Mouse (Mus musculus): ENCODE results near the gene Zyg11b. TPM values are rescaled to one million over a fixed set of nuclear protein-coding genes. Genes with fewer than 3 reads are reported as not detected.

Gene Zyg11b
- 9.5 and 9.9 TPM in 2 replicates for polyA plus RNA-seq (2015; fragmentation: Nextera tagmentation; extraction: Ambion mirVana)

GRCm38 (mm10) chr4:108300670-108301373 lies at the start of gene Zyg11b:
Gene Zyg11b, minus strand, starts transcription at chr4:108301096.
- Histone ChIP-seq H3K27ac (peak within 1 kb of the TSS; percentile 90), H3K36me3 (no peaks in the 10 kb centered on the region), H3K4me1 (peaks cover 16% of the 10 kb centered on the region), H3K27me3 (no peaks in the 10 kb centered on the region), H3K4me3 (peak within 1 kb of the TSS; percentile 99), H3K4me2 (peak within 1 kb of the TSS; percentile 76), H3K9me3 (no peaks in the 10 kb centered on the region), H3K9ac (peak within 1 kb of the TSS; percentile 98)
- WGBS, result under 1% methylated on average over 51 of the region's 58 CpGs
- ATAC-seq (ENCODE audit: borderline replicate concordance, extremely low read depth, low FRiP score, low TSS enrichment), result peak; percentile 96

DNA sequence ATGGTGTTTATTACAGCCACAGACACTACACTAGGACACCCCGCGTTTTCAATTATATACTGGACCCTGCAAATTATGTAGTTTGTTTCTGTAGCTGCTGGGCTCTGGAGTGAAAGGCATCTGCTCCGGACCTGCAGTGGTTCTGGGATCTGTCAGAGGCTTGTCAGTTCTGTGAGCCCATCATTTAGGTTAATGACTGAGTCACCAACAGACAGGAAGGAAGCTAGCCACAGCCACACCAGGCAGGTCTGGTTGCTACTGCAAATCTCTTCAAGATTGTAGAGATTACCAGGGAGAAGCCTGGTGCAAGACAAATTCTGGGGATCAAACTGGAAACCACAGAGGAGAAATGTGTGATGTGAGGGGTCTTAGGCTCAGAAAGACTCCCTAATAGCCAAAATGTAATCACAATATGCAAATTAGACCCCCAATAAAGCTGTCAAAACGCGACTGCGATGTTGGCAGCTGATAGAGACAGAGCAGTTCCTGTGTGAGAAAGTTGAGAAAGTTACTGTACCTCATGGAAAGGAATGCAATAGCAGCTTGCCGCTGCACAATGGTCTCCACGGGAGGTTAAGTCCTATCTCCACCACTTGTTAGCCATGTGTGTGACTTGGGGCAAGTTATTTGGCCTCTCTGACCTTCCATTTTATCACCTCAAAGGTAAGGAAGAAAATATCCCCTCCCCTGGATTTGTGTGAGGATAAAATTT lies 49.1 kb upstream of the Zyg11b start:
- no peaks in the 10 kb centered on the region for H3K9me3 ChIP-seq
- H3K27ac ChIP-seq, result peak overlapping the region; percentile 65; the same call in 1 of the 2 replicates
- no peaks in the 10 kb centered on the region for H3K36me3 ChIP-seq
- H3K4me1 ChIP-seq, result peaks cover 44% of the 10 kb centered on the region
- no peak for ATAC-seq (ENCODE audit: borderline replicate concordance, extremely low read depth, low FRiP score, low TSS enrichment)
- no peak overlapping the region for H3K9ac ChIP-seq
- WGBS, result 27% methylated on average over 8 of the region's 8 CpGs
- no peak overlapping the region for H3K4me2 ChIP-seq
- H3K4me3 ChIP-seq, result no peak overlapping the region
- H3K27me3 ChIP-seq, result no peaks in the 10 kb centered on the region

DNA sequence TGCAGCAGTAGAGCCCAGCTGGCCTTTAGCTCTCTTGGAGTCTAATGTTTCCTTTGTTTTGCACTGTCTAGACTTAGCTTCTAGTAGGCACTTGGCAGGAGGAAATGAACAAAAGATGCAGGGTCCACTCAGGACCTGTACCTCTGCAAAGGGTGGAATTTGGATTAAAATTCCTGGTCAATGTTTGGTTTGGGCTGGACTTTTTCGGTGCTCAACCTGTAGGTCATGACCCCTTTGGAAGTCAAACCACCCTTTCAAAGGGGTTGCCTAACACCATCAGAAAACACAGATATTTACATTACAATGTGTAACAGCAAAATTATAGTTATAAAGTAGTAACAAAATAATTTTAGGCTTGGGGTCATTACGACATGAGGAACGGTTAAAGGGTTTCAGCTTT lies 48.2 kb upstream of the Zyg11b start:
- 72% methylated on average over 3 of the region's 3 CpGs for WGBS

DNA sequence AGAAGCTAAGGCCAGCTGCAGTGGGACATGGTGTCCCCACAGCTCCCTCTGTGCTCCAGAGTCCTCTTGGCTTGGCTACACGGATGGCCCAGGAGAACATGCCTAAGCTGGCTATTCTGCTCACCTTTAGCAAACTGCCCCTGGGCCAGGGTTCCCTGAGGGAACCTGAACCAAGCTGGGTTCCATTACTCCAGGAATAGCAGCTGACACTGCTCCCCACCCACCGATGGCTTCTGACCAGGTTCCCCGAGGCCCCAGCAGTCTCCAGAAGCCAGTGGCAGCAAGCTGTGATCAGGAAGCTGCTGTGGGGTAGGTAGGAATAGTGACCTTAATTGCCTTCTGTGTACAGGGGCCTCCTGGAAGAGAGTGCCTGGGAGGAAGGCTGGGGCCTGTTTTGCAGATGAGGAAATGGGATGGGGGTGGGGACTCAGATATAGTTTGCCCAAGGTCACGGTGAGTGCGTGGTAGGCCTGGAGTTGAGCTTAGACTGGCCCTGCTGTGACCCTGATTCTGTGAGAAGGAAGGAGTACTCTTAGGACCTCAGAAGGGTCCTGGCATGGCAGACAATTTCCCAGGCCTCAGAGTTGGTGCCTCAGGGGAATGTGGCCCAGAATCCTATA lies 47.5 kb upstream of the Zyg11b start:
- Histone ChIP-seq H3K4me2 (no peak overlapping the region), H3K4me1 (peaks cover 53% of the 10 kb centered on the region), H3K36me3 (no peaks in the 10 kb centered on the region), H3K9me3 (no peaks in the 10 kb centered on the region), H3K27ac (0 out of 2 replicates have a peak overlapping the region, but pooled peaks have one; percentile 15), H3K9ac (no peak overlapping the region), H3K4me3 (no peak overlapping the region), H3K27me3 (no peaks in the 10 kb centered on the region)
- 39% methylated on average over 5 of the region's 5 CpGs for WGBS
- no peak for ATAC-seq (ENCODE audit: borderline replicate concordance, extremely low read depth, low FRiP score, low TSS enrichment)

More for the DNA sequence above, 48.2 kb upstream of the Zyg11b start:
- peaks cover 49% of the 10 kb centered on the region for H3K4me1 ChIP-seq
- H3K9ac ChIP-seq, result no peak overlapping the region
- ATAC-seq (ENCODE audit: borderline replicate concordance, extremely low read depth, low FRiP score, low TSS enrichment), result no peak
- H3K4me3 ChIP-seq, result no peak overlapping the region
- H3K9me3 ChIP-seq, result no peaks in the 10 kb centered on the region
- H3K36me3 ChIP-seq, result no peaks in the 10 kb centered on the region
- no peaks in the 10 kb centered on the region for H3K27me3 ChIP-seq
- H3K27ac ChIP-seq, result no peak overlapping the region
- H3K4me2 ChIP-seq, result no peak overlapping the region

- Histone ChIP-seq H3K4me2 (no peak overlapping the region), H3K27me3 (no peaks in the 10 kb centered on the region), H3K4me1 (peaks cover 53% of the 10 kb centered on the region), H3K36me3 (no peaks in the 10 kb centered on the region), H3K27ac (no peak overlapping the region), H3K9ac (no peak overlapping the region), H3K4me3 (no peak overlapping the region), H3K9me3 (no peaks in the 10 kb centered on the region)
- ATAC-seq (ENCODE audit: borderline replicate concordance, extremely low read depth, low FRiP score, low TSS enrichment), result no peak
- WGBS, result 62% methylated on average over 5 of the region's 5 CpGs
These were observed 46.2 kb upstream of the Zyg11b start for GRCm38 (mm10) chr4:108347111-108347510.

DNA sequence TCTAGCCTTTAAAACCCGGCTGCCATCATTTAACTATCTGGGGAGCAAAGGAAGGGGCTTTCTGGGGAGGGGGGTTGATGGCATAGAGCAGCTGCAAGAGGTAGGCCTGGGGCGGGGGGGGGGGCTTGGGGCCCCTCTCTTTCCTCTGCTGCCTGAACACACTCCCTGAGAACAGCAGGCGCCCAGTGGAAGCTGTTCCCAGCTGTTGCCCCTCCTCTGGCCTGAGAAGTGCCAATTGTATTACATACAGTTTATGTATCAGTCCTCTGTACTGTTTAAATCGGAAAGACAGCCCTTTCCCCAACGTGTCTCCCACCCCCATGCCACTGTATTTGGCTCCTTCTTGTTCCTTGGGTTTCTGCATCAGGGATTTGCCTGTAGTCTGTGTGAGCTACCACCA lies 44.9 kb upstream of the Zyg11b start:
- no peaks in the 10 kb centered on the region for H3K9me3 ChIP-seq
- 30% methylated on average over 5 of the region's 5 CpGs for WGBS
- H3K27me3 ChIP-seq, result no peaks in the 10 kb centered on the region
- H3K27ac ChIP-seq, result 0 out of 2 replicates have a peak overlapping the region, but pooled peaks have one; percentile 1
- no peak overlapping the region for H3K4me2 ChIP-seq
- no peak overlapping the region for H3K9ac ChIP-seq
- H3K4me1 ChIP-seq, result peaks cover 45% of the 10 kb centered on the region
- H3K36me3 ChIP-seq, result no peaks in the 10 kb centered on the region
- H3K4me3 ChIP-seq, result no peak overlapping the region
- peak; percentile 12; the same call in 1 of the 2 replicates for ATAC-seq (ENCODE audit: borderline replicate concordance, extremely low read depth, low FRiP score, low TSS enrichment)

GRCm38 (mm10) chr4:108344631-108345083 lies 43.8 kb upstream of the Zyg11b start:
- ATAC-seq (ENCODE audit: borderline replicate concordance, extremely low read depth, low FRiP score, low TSS enrichment), result no peak
- Histone ChIP-seq H3K27me3 (no peaks in the 10 kb centered on the region), H3K4me3 (no peak overlapping the region), H3K9ac (no peak overlapping the region), H3K4me2 (0 out of 2 replicates have a peak overlapping the region, but pooled peaks have one; percentile 3), H3K9me3 (no peaks in the 10 kb centered on the region), H3K27ac (peak overlapping the region; percentile 32), H3K36me3 (0 out of 2 replicates have a peak, but pooled peaks cover 3% of the 10 kb centered on the region), H3K4me1 (peaks cover 33% of the 10 kb centered on the region)
- WGBS, result 10% methylated on average over 7 of the region's 7 CpGs

DNA sequence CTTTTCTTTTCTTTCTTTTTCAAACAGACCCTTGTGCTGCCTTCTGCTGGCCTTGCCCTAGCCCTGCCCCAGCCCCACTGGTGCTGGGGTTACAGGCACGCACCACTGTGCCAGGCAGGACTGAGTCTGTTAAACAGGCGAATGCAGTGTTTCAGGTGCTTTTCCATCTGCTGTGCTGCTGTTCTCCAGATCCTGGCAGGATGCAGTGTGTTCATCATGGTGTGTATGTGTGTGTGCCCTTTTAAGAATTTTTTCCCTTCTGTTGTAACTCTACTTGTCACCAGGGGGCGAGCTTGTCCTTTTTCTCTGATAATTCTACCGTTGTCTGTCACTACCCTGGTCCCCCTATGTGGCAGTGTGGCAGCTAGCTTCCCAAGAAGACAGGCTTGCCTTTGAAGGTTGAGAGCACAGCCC lies 38.4 kb upstream of the Zyg11b start:
- no peak overlapping the region for H3K4me3 ChIP-seq
- 15% methylated on average over 4 of the region's 4 CpGs for WGBS
- peaks cover 22% of the 10 kb centered on the region for H3K36me3 ChIP-seq
- H3K4me2 ChIP-seq, result no peak overlapping the region
- H3K9ac ChIP-seq, result no peak overlapping the region
- no peak overlapping the region for H3K27ac ChIP-seq
- ATAC-seq (ENCODE audit: borderline replicate concordance, extremely low read depth, low FRiP score, low TSS enrichment), result peak; percentile 83
- peaks cover 6% of the 10 kb centered on the region for H3K4me1 ChIP-seq
- H3K27me3 ChIP-seq, result no peaks in the 10 kb centered on the region
- no peaks in the 10 kb centered on the region for H3K9me3 ChIP-seq

GRCm38 (mm10) chr4:108338811-108339210 lies 37.9 kb upstream of the Zyg11b start:
- H3K27me3 ChIP-seq, result no peaks in the 10 kb centered on the region
- no peak overlapping the region for H3K27ac ChIP-seq
- no peak overlapping the region for H3K4me3 ChIP-seq
- ATAC-seq (ENCODE audit: borderline replicate concordance, extremely low read depth, low FRiP score, low TSS enrichment), result no peak; the same call in 1 of the 2 replicates
- H3K36me3 ChIP-seq, result peaks cover 24% of the 10 kb centered on the region
- WGBS, result 62% methylated on average over 10 of the region's 10 CpGs
- peaks cover 1% of the 10 kb centered on the region; the same call in 1 of the 2 replicates for H3K4me1 ChIP-seq
- no peak overlapping the region for H3K9ac ChIP-seq
- no peaks in the 10 kb centered on the region for H3K9me3 ChIP-seq
- H3K4me2 ChIP-seq, result no peak overlapping the region

- H3K36me3 ChIP-seq, result peaks cover 26% of the 10 kb centered on the region
- 50% methylated on average over 9 of the region's 9 CpGs for WGBS
- H3K4me1 ChIP-seq, result no peaks in the 10 kb centered on the region
- H3K9me3 ChIP-seq, result no peaks in the 10 kb centered on the region
- H3K9ac ChIP-seq, result no peak overlapping the region
- no peak overlapping the region for H3K4me3 ChIP-seq
- no peak for ATAC-seq (ENCODE audit: borderline replicate concordance, extremely low read depth, low FRiP score, low TSS enrichment)
- H3K4me2 ChIP-seq, result no peak overlapping the region
- no peak overlapping the region for H3K27ac ChIP-seq
- H3K27me3 ChIP-seq, result no peaks in the 10 kb centered on the region
These were observed 37.4 kb upstream of the Zyg11b start for GRCm38 (mm10) chr4:108338321-108338733.

DNA sequence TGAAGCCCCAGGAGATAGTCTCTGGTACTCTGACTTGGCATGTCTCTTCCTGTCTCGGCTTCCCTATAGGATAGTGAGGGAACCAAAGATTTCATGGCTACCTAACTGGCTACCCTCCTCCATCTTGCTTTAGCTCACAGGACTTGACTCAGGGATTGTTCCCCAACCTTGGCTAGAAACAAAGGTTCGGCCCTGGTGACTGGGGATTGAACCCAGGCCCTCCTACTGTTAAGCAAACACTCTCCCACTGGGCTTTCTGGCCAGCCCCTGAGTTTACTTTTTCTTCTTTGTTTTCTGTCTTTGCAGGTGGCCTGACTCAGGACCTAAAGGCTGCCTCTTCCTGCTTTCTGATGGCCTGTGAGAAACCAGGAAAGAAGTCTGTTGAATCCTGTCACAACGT lies 36.9 kb upstream of the Zyg11b start:
- no peak overlapping the region for H3K9ac ChIP-seq
- H3K4me2 ChIP-seq, result no peak overlapping the region
- H3K4me1 ChIP-seq, result no peaks in the 10 kb centered on the region
- H3K27ac ChIP-seq, result no peak overlapping the region
- no peaks in the 10 kb centered on the region for H3K27me3 ChIP-seq
- H3K9me3 ChIP-seq, result no peaks in the 10 kb centered on the region
- peaks cover 26% of the 10 kb centered on the region for H3K36me3 ChIP-seq
- ATAC-seq (ENCODE audit: borderline replicate concordance, extremely low read depth, low FRiP score, low TSS enrichment), result no peak
- 34% methylated on average over 3 of the region's 3 CpGs for WGBS
- no peak overlapping the region for H3K4me3 ChIP-seq

All from lung, embryonic 15.5 days (tissue).